Mouse (Mus musculus): ENCODE measurements around the gene Cdh23.

- TF ChIP-seq GATA1 (IDR thresholded peaks at IDR 0.05; ENCODE audit: borderline replicate concordance, low read length): no peak
- TF ChIP-seq FLI1 (IDR thresholded peaks at IDR 0.05; ENCODE audit: low read length): no peak
These were observed 214.9 kb downstream of the Cdh23 start for GRCm38 (mm10) chr10:60481381-60481780.
